Mouse (Mus musculus) brain, embryonic 14.5 days (tissue): ENCODE data around the gene Plcb1.

Source experiments
- CTCF ChIP-seq: fragments of 200-500 bp; IDR thresholded peaks from 2 replicates; pipeline ENCODE4 v1.5.1; 2012; ENCODE audit warnings: inconsistent platforms, mild to moderate bottlenecking, moderate library complexity, borderline replicate concordance; ENCODE audit not compliant: insufficient read depth, insufficient read length; ENCODE audit errors: extremely low read depth
- POLR2A ChIP-seq: fragments of 200-500 bp; IDR thresholded peaks from 2 replicates; pipeline ENCODE4 v1.6.1; 2012; ENCODE audit warnings: mild to moderate bottlenecking, inconsistent platforms, borderline replicate concordance; ENCODE audit not compliant: poor library complexity, insufficient read depth, insufficient read length, severe bottlenecking; ENCODE audit errors: extremely low read depth

- TF ChIP-seq POLR2A (no peak), CTCF (no peak)
Observed at GRCm38 (mm10) chr2:134844391-134845238, 58.7 kb downstream of the Plcb1 start.
